Mouse (Mus musculus): ENCODE data around the gene Ciao2a.

DNA sequence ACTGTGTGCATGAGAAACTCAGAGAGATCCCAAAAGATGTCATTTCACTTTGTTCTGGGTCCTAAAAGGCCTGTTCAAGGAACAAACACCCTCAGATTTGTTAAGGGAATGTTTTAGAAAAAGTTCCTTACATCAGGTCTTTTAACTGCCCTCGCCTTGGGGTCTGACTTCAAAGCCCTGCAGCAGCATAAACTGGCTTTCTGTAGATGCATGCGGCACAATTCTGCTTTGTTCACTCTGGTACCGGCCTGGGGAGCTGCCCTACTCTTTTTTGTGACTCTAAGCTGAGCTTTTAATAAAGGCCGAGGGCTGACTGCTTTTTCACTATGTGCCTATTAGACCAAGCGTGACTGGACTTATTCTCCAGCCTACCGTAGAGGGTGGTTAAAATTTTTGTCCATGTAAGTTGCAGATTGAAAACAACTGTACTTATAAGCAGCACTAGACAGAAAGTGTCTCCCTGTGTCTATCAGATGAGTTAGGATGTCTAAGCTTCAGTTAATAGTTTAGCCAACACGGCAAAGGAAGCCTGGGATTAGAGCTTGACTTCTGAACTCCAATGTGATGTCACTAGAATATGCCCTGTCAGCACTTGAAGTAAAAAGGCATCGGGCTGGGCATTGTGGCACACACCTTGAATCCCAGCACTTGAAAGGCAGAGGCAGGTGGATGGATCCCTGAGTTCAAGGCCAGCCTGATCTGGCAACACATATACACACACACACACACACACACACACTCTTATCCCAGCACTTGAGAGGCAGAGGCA lies 15.6 kb upstream of the Ciao2a start:
- no peak for TF ChIP-seq POLR2A (IDR thresholded peaks at IDR 0.05; ENCODE audit: insufficient read length, low read depth)
- TF ChIP-seq E2F4 (IDR thresholded peaks at IDR 0.05; ENCODE audit: insufficient read depth): no peak
- TF ChIP-seq TCF12 (IDR thresholded peaks at IDR 0.05; ENCODE audit: insufficient read depth, poor library complexity, severe bottlenecking): no peak

Measured in myocyte (in vitro differentiated cells).